25 mouse cellular contexts compared by ENCODE assay signal in the genomic region with DNA sequence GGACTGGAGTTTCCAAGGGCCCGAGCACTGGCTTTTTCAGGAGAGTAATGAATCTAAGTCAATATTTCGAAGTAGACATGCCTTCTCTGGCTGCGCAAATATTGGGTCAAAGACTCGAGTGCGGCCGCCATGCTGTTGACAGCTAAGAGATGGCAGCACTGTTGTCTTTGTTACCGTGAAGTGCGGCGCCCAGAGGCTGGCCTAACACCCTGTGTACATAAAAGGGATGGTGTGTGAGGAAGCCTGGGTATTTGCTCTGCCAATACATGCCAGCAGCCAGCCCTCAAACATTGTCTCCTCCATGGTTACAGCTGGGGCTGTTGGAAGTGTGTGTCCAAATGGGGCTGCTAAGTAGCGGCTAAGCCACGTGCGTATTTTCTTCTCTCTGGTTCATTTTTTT.
DNase-seq lines count a peak whose midpoint lies in the region; ATAC-seq and TF ChIP-seq lines count a peak whose summit lies in the region.
"Had no signal": no experiment of that assay in that cellular context is flagged by ENCODE, and none has a peak within 500 bp of the region (broad histone marks: within the 10 kb centered on the region; RNA-seq: fewer than 3 reads in every experiment).

No protein-coding gene starts in this region.

- no peaks in the 10 kb centered on the region for H3K36me3 ChIP-seq in forebrain, embryonic 10.5 days (replicated peaks)
- no peaks in the 10 kb centered on the region for H3K36me3 ChIP-seq in forebrain, embryonic 11.5 days (ENCODE audit: control insufficient read depth, insufficient read depth, low read length)
- H3K36me3 ChIP-seq in lung, embryonic 14.5 days (ENCODE audit: insufficient read depth) = no peaks in the 10 kb centered on the region
- no peaks in the 10 kb centered on the region for H3K36me3 ChIP-seq in midbrain, embryonic 13.5 days
- H3K36me3 ChIP-seq: embryonic facial prominence, embryonic 12.5 days; G1E; heart, embryonic 12.5 days; liver, embryonic 15.5 days had no signal

- no peaks in the 10 kb centered on the region; the same call in 1 of the 2 replicates for H3K9me3 ChIP-seq in forebrain, embryonic 10.5 days
- no peaks in the 10 kb centered on the region for H3K9me3 ChIP-seq in forebrain, embryonic 11.5 days (ENCODE audit: control insufficient read depth, low read length)
- no peaks in the 10 kb centered on the region for H3K9me3 ChIP-seq in lung, embryonic 14.5 days (ENCODE audit: low read depth, low read length)
- H3K9me3 ChIP-seq in midbrain, embryonic 13.5 days = no peaks in the 10 kb centered on the region
- H3K9me3 ChIP-seq: embryonic facial prominence, embryonic 12.5 days; G1E; liver, embryonic 15.5 days had no signal

- WGBS in forebrain, embryonic 10.5 days = 84% methylated on average over 12 of the region's 12 CpGs
- 90% methylated on average over 12 of the region's 12 CpGs for WGBS in forebrain, embryonic 11.5 days
- WGBS in lung, embryonic 14.5 days = 69% methylated on average over 12 of the region's 12 CpGs
- 64% methylated on average over 12 of the region's 12 CpGs for WGBS in midbrain, embryonic 13.5 days

- intact Hi-C loops in left cerebral cortex, postnatal 4 days (cut with DNase I) = no loop called here

- no peak overlapping the region for H3K4me2 ChIP-seq in forebrain, embryonic 11.5 days (ENCODE audit: low read depth, low read length, severe bottlenecking)
- 0 out of 2 replicates have a peak overlapping the region, but pooled peaks have one; percentile 2 for H3K4me2 ChIP-seq in lung, embryonic 14.5 days
- no peak overlapping the region for H3K4me2 ChIP-seq in midbrain, embryonic 13.5 days (replicated peaks)
- H3K4me2 ChIP-seq: embryonic facial prominence, embryonic 12.5 days; heart, embryonic 12.5 days; liver, embryonic 15.5 days had no signal

- H3K4me3 ChIP-seq in forebrain, embryonic 10.5 days = no peak overlapping the region
- H3K4me3 ChIP-seq in forebrain, embryonic 11.5 days (ENCODE audit: low read depth, low read length) = no peak overlapping the region
- H3K4me3 ChIP-seq in lung, embryonic 14.5 days (ENCODE audit: low read depth, low read length) = no peak overlapping the region
- no peak overlapping the region for H3K4me3 ChIP-seq in midbrain, embryonic 13.5 days (replicated peaks)
- H3K4me3 ChIP-seq: embryonic facial prominence, embryonic 12.5 days; erythroblast, embryonic 14.5 days; gastrocnemius, adult 2 months; heart, embryonic 12.5 days; liver, embryonic 15.5 days; megakaryocyte, embryonic 14.5 days; myocyte had no signal

- peaks cover 37% of the 10 kb centered on the region for H3K4me1 ChIP-seq in forebrain, embryonic 10.5 days
- H3K4me1 ChIP-seq in forebrain, embryonic 11.5 days (replicated peaks; ENCODE audit: control insufficient read depth, insufficient read depth, low read length) = peaks cover 13% of the 10 kb centered on the region
- no peaks in the 10 kb centered on the region for H3K4me1 ChIP-seq in lung, embryonic 14.5 days (ENCODE audit: insufficient read depth)
- peaks cover 12% of the 10 kb centered on the region for H3K4me1 ChIP-seq in midbrain, embryonic 13.5 days (replicated peaks)
- H3K4me1 ChIP-seq: liver, embryonic 15.5 days; megakaryocyte, embryonic 14.5 days had no signal

- no peak for ATAC-seq in forebrain, embryonic 11.5 days (replicated peaks; ENCODE audit: low FRiP score)
- ATAC-seq in lung, embryonic 14.5 days (ENCODE audit: insufficient read depth) = peak; percentile 81
- peak; percentile 62; the same call in 1 of the 2 replicates for ATAC-seq in midbrain, embryonic 13.5 days
- ATAC-seq: activated CD4-positive, CD25-positive, alpha-beta regulatory T cell, adult 4 months; inflammation-experienced regulatory T-cells, adult 6 months had no signal

- no peak for TF ChIP-seq CTCF in lung, embryonic 14.5 days (IDR thresholded peaks at IDR 0.05; ENCODE audit: low read depth)

- peak overlapping the region; percentile 13; the same call in 1 of the 2 replicates for H3K27ac ChIP-seq in forebrain, embryonic 10.5 days
- H3K27ac ChIP-seq in forebrain, embryonic 11.5 days (ENCODE audit: low read depth, low read length) = no peak overlapping the region
- H3K27ac ChIP-seq in lung, embryonic 14.5 days (ENCODE audit: low read depth) = no peak overlapping the region; the same call in 1 of the 2 replicates
- no peak overlapping the region for H3K27ac ChIP-seq in midbrain, embryonic 13.5 days
- H3K27ac ChIP-seq: embryonic facial prominence, embryonic 12.5 days; gastrocnemius, adult 2 months; liver, embryonic 15.5 days had no signal

- H3K9ac ChIP-seq in forebrain, embryonic 11.5 days (ENCODE audit: low read length) = no peak overlapping the region
- no peak overlapping the region for H3K9ac ChIP-seq in lung, embryonic 14.5 days
- no peak overlapping the region for H3K9ac ChIP-seq in midbrain, embryonic 13.5 days (replicated peaks)
- H3K9ac ChIP-seq: embryonic facial prominence, embryonic 12.5 days; heart, embryonic 12.5 days; liver, embryonic 15.5 days had no signal

- H3K27me3 ChIP-seq in forebrain, embryonic 10.5 days (ENCODE audit: poor library complexity, severe bottlenecking) = peaks cover 89% of the 10 kb centered on the region
- peaks cover 23% of the 10 kb centered on the region for H3K27me3 ChIP-seq in forebrain, embryonic 11.5 days (ENCODE audit: control insufficient read depth, insufficient read depth, low read length)
- H3K27me3 ChIP-seq in lung, embryonic 14.5 days (ENCODE audit: insufficient read depth, low read length) = no peaks in the 10 kb centered on the region
- H3K27me3 ChIP-seq in midbrain, embryonic 13.5 days = peaks cover 88% of the 10 kb centered on the region
- H3K27me3 ChIP-seq: heart, embryonic 12.5 days; liver, embryonic 15.5 days had no signal

- no peak for DNase-seq in forebrain, embryonic 10.5 days (ENCODE audit: extremely low spot score, low spot score)
- DNase-seq in forebrain, embryonic 11.5 days (ENCODE audit: low spot score) = no peak
- DNase-seq in lung, adult 18-20 months = peak; percentile 49 to 69
- no peak for DNase-seq in lung, postnatal 10 days
- DNase-seq in lung, embryonic 14.5 days = peak; percentile 54
- DNase-seq in left cerebral cortex, postnatal 4 days = no peak
- no peak for DNase-seq in frontal cortex, postnatal 36 days (ENCODE audit: low spot score in 2 of 2)
- DNase-seq: adrenal gland, postnatal 10 days; cerebellum, adult 11-12 months; cerebellum, postnatal 14 days; gastrocnemius, adult 2 months; heart, postnatal 14 days; kidney, adult 2 months; kidney, postnatal 10 days; thymus, postnatal 14 days had no signal

Comparison
In these comparisons a context has a peak if more than half of its experiments do, and no peak if none do; other contexts are left out.
1. DNase-seq: peak in lung, adult 18-20 months (2 of 2) and lung, embryonic 14.5 days (single experiment); none in forebrain, embryonic 10.5 days (single experiment), forebrain, embryonic 11.5 days (single experiment), lung, postnatal 10 days (single experiment), left cerebral cortex, postnatal 4 days (single experiment) and frontal cortex, postnatal 36 days (0 of 2).